Mouse (Mus musculus): ENCODE results near the gene Zcchc7.

DNA sequence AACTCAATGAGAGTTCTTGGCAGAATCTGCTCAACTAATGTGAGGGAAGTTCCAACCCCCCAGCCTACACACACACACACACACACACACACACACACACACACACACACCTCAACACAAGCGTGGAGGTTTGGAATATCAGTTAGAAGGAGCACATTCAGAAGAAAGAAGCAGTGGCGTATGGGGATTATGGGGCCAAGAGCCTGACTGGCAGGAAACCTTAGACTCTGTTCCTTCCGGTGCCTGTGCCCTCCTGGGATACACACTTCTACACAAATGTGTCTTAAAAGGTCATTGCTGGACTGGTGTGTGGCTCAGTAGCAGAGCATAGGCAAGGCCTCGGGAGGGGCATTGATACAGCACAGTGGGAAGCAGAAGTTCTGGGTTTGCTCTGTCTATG lies 34.4 kb upstream of the Zcchc7 start:
- no peak for TF ChIP-seq CTCF (IDR thresholded peaks at IDR 0.05; ENCODE audit: insufficient read depth, low read length)
- no peak for TF ChIP-seq POLR2A (IDR thresholded peaks at IDR 0.05; ENCODE audit: borderline replicate concordance, extremely low read depth, low read depth, low read length)

Measured in lung, adult 2 months (tissue).